24 mouse cellular contexts compared by ENCODE assay signal in the genomic region with DNA sequence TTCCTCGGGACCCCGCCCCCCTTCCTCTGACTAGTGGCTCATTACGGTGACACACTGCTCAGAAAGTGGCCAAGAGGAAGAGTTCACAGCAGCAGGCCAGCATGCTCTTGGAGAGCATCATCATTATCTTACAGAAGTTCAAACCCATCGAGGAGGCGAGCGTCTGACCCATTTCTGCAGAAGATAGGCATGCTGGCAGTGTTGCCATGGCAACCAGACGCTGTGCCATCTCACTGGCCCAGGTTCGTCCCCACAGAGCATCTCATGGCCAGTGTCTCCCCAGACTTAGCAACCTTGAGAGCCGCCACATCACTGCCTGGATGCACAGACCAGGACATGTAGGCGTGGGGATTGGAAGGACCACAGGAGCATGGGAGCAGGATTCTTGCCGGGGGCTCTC. TPM values are rescaled to one million over a fixed set of nuclear protein-coding genes. Genes with fewer than 3 reads are reported as not detected.
DNase-seq lines count a peak whose midpoint lies in the region; ATAC-seq and TF ChIP-seq lines count a peak whose summit lies in the region.
"Had no signal": no experiment of that assay in that cellular context is flagged by ENCODE, and none has a peak within 500 bp of the region (broad histone marks: within the 10 kb centered on the region; RNA-seq: fewer than 3 reads in every experiment).

No protein-coding gene starts in this region.

- H3K4me1 ChIP-seq in hindbrain, postnatal 0 days (ENCODE audit: insufficient read depth, low read length): peaks cover 10% of the 10 kb centered on the region; the same call in 1 of the 2 replicates
- peaks cover 14% of the 10 kb centered on the region for H3K4me1 ChIP-seq in hindbrain, embryonic 16.5 days (ENCODE audit: control insufficient read depth, insufficient read depth, low read depth, low read length)
- no peaks in the 10 kb centered on the region for H3K4me1 ChIP-seq in heart, adult 2 months (ENCODE audit: control insufficient read depth, insufficient read depth, low read length)
- H3K4me1 ChIP-seq: embryonic facial prominence, embryonic 12.5 days; heart, embryonic 15.5 days; lung, embryonic 15.5 days; midbrain, embryonic 12.5 days; stomach, embryonic 15.5 days had no signal

- no peak for TF ChIP-seq CTCF in hindbrain, postnatal 0 days (IDR thresholded peaks at IDR 0.05; ENCODE audit: low read depth)
- no peak for TF ChIP-seq CTCF in heart, adult 2 months (IDR thresholded peaks at IDR 0.05)

- H3K79me2 ChIP-seq in heart, adult 2 months (replicated peaks; ENCODE audit: control insufficient read depth, insufficient read depth, low read length): no peaks in the 10 kb centered on the region

- ATAC-seq in hindbrain, postnatal 0 days: no peak
- no peak for ATAC-seq in hindbrain, embryonic 16.5 days
- ATAC-seq: CD4-positive, CD25-positive, alpha-beta regulatory T cell, adult 4 months; forebrain, embryonic 15.5 days; intestine, postnatal 0 days had no signal

- 60% methylated on average over 11 of the region's 11 CpGs for WGBS in hindbrain, postnatal 0 days
- 59% methylated on average over 11 of the region's 11 CpGs for WGBS in hindbrain, embryonic 16.5 days
- 76% methylated on average over 11 of the region's 11 CpGs for WGBS in heart, adult 2 months

- no peaks in the 10 kb centered on the region for H3K9me3 ChIP-seq in hindbrain, postnatal 0 days (ENCODE audit: low read length)
- H3K9me3 ChIP-seq in hindbrain, embryonic 16.5 days (ENCODE audit: control insufficient read depth, low read length): no peaks in the 10 kb centered on the region
- H3K9me3 ChIP-seq: embryonic facial prominence, embryonic 12.5 days; forebrain, embryonic 15.5 days; heart, embryonic 15.5 days; limb, embryonic 13.5 days; lung, embryonic 15.5 days; midbrain, embryonic 12.5 days; neural tube, embryonic 12.5 days; stomach, embryonic 15.5 days had no signal

- no peak overlapping the region for H3K9ac ChIP-seq in hindbrain, postnatal 0 days (replicated peaks; ENCODE audit: low read length)
- H3K9ac ChIP-seq in hindbrain, embryonic 16.5 days (ENCODE audit: low read depth, low read length): no peak overlapping the region
- no peak overlapping the region for H3K9ac ChIP-seq in heart, adult 2 months (ENCODE audit: low read depth, low read length)
- H3K9ac ChIP-seq: embryonic facial prominence, embryonic 12.5 days; forebrain, embryonic 15.5 days; heart, embryonic 15.5 days; limb, embryonic 13.5 days; lung, embryonic 15.5 days; midbrain, embryonic 12.5 days; neural tube, embryonic 12.5 days; stomach, embryonic 15.5 days had no signal

- peak; percentile 59 to 76 for DNase-seq in cerebellum, postnatal 14 days
- DNase-seq in cerebellum, adult 9-10 months: no peak
- peak; percentile 58 for DNase-seq in hindbrain, postnatal 0 days (ENCODE audit: low spot score)
- DNase-seq in right cerebral cortex, postnatal 14 days: peak; percentile 46
- no peak for DNase-seq in right cerebral cortex, postnatal 25 days
- DNase-seq in retina, postnatal 1 day: peak; percentile 63
- DNase-seq in heart, adult 2 months: no peak
- DNase-seq: adrenal gland, adult 8-10 months; cerebellum, adult 8-10 months; gastrocnemius, postnatal 10 days; kidney, postnatal 25 days had no signal

- no peaks in the 10 kb centered on the region for H3K36me3 ChIP-seq in hindbrain, postnatal 0 days (ENCODE audit: insufficient read depth, low read length)
- H3K36me3 ChIP-seq in hindbrain, embryonic 16.5 days (ENCODE audit: control insufficient read depth, insufficient read depth, low read length): no peaks in the 10 kb centered on the region
- H3K36me3 ChIP-seq in heart, adult 2 months (ENCODE audit: control insufficient read depth, insufficient read depth, low read length): no peaks in the 10 kb centered on the region
- H3K36me3 ChIP-seq: embryonic facial prominence, embryonic 12.5 days; forebrain, embryonic 15.5 days; heart, embryonic 15.5 days; limb, embryonic 13.5 days; lung, embryonic 15.5 days; midbrain, embryonic 12.5 days; neural tube, embryonic 12.5 days; stomach, embryonic 15.5 days had no signal

- TF ChIP-seq POLR2A in heart, adult 2 months (IDR thresholded peaks at IDR 0.05; ENCODE audit: insufficient read depth, low read depth, low read length): no peak

- H3K4me2 ChIP-seq in hindbrain, postnatal 0 days (ENCODE audit: low read depth, low read length): no peak overlapping the region
- no peak overlapping the region for H3K4me2 ChIP-seq in hindbrain, embryonic 16.5 days (ENCODE audit: low read length)
- H3K4me2 ChIP-seq: embryonic facial prominence, embryonic 12.5 days; forebrain, embryonic 15.5 days; heart, embryonic 15.5 days; limb, embryonic 13.5 days; liver, embryonic 11.5 days; lung, embryonic 15.5 days; midbrain, embryonic 12.5 days; neural tube, embryonic 12.5 days; stomach, embryonic 15.5 days had no signal

- no peaks in the 10 kb centered on the region for H3K27me3 ChIP-seq in hindbrain, postnatal 0 days (ENCODE audit: insufficient read depth, low read length)
- no peaks in the 10 kb centered on the region for H3K27me3 ChIP-seq in hindbrain, embryonic 16.5 days (replicated peaks; ENCODE audit: control insufficient read depth, insufficient read depth, low read length)
- H3K27me3 ChIP-seq in heart, adult 2 months (ENCODE audit: control insufficient read depth, insufficient read depth, low read length): no peaks in the 10 kb centered on the region
- H3K27me3 ChIP-seq: embryonic facial prominence, embryonic 12.5 days; forebrain, embryonic 15.5 days; limb, embryonic 13.5 days; lung, embryonic 15.5 days; neural tube, embryonic 12.5 days; stomach, embryonic 15.5 days had no signal

- intact Hi-C loops in heart, adult 2 months (cut with DNase I): no loop called here

- TF ChIP-seq EP300 in heart, adult 2 months (IDR thresholded peaks at IDR 0.05; ENCODE audit: insufficient read depth, low read depth, low read length): no peak

- H3K27ac ChIP-seq in hindbrain, postnatal 0 days: no peak overlapping the region
- H3K27ac ChIP-seq in hindbrain, embryonic 16.5 days (ENCODE audit: low read depth, low read length): no peak overlapping the region
- no peak overlapping the region for H3K27ac ChIP-seq in heart, adult 2 months
- H3K27ac ChIP-seq: embryonic facial prominence, embryonic 12.5 days; forebrain, embryonic 15.5 days; heart, embryonic 15.5 days; limb, embryonic 13.5 days; lung, embryonic 15.5 days; midbrain, embryonic 12.5 days; neural tube, embryonic 12.5 days; stomach, embryonic 15.5 days had no signal

- no peak overlapping the region for H3K4me3 ChIP-seq in hindbrain, postnatal 0 days (ENCODE audit: low read length)
- H3K4me3 ChIP-seq in hindbrain, embryonic 16.5 days (ENCODE audit: low read length): no peak overlapping the region
- H3K4me3 ChIP-seq in heart, adult 2 months: no peak overlapping the region
- H3K4me3 ChIP-seq: embryonic facial prominence, embryonic 12.5 days; forebrain, embryonic 15.5 days; heart, embryonic 15.5 days; limb, embryonic 13.5 days; lung, embryonic 15.5 days; midbrain, embryonic 12.5 days; myocyte; neural tube, embryonic 12.5 days; stomach, embryonic 15.5 days had no signal

RNA-seq across cellular contexts. Expression of gene Olfm1, which starts 54.3 kb away (rescaled TPM):
- total RNA-seq in hindbrain, postnatal 0 days (2014; rRNA removed): 460 and 484 TPM in 2 replicates
- 346 and 367 TPM in 2 replicates for polyA plus RNA-seq in hindbrain, postnatal 0 days (2015; fragmentation: Nextera tagmentation; extraction: Ambion mirVana)
- 320 and 328 TPM in 2 replicates for polyA plus RNA-seq in hindbrain, embryonic 16.5 days (2015; fragmentation: Nextera tagmentation; extraction: Ambion mirVana)
- total RNA-seq in heart, adult 2 months (2021): 1 to 10 TPM; 9.1 TPM
- polyA plus RNA-seq in heart, adult 2 months (2012; rRNA removed): 17.6 and 19.8 TPM in 2 replicates
- polyA plus RNA-seq: CD4-positive, CD25-positive, alpha-beta regulatory T cell, adult 4 months had no signal

Comparison
In these comparisons a context has a peak if more than half of its experiments do, and no peak if none do; other contexts are left out.
1. DNase-seq: peak in cerebellum, postnatal 14 days (2 of 2), hindbrain, postnatal 0 days (single experiment), right cerebral cortex, postnatal 14 days (single experiment) and retina, postnatal 1 day (single experiment); none in cerebellum, adult 9-10 months (single experiment), right cerebral cortex, postnatal 25 days (single experiment) and heart, adult 2 months (0 of 2).
2. RNA of gene Olfm1, which starts 54.3 kb away (polyA plus RNA-seq): 346 to 367 TPM in hindbrain, postnatal 0 days and 320 to 328 TPM in hindbrain, embryonic 16.5 days; 17.6 to 19.8 TPM in heart, adult 2 months; every median in the first group is over 10 times any median in the second.